Comparison of ENCODE assay signal across 9 mouse cellular contexts in genomic region chr9:44921543-44921942, GRCm38 (mm10). TPM values are rescaled to one million over a fixed set of nuclear protein-coding genes. Genes with fewer than 3 reads are reported as not detected.
A peak's percentile ranks its signal among the peaks of the same experiment; 100 is the strongest.
DNase-seq lines count a peak whose midpoint lies in the region; ATAC-seq and TF ChIP-seq lines count a peak whose summit lies in the region.
"Had no signal": no experiment of that assay in that cellular context is flagged by ENCODE, and none has a peak within 500 bp of the region (broad histone marks: within the 10 kb centered on the region; RNA-seq: fewer than 3 reads in every experiment).

No protein-coding gene starts in this region.

- intact Hi-C loops in heart, postnatal 36 days (cut with DNase I), result loop anchor here (5.0 kb wide), 1 partner anchor 154 kb away; the partner anchor contains the start of genes Arcn1 and Ift46

- 69% methylated on average over 2 of the region's 2 CpGs for WGBS in heart, embryonic 12.5 days
- 72% methylated on average over 2 of the region's 2 CpGs for WGBS in forebrain, postnatal 0 days
- WGBS in liver, postnatal 0 days (ENCODE audit: insufficient replicate concordance), result 79% methylated on average over 2 of the region's 2 CpGs

- ATAC-seq in heart, embryonic 12.5 days (ENCODE audit: insufficient number of reproducible peaks, low FRiP score), result no peak
- ATAC-seq in forebrain, postnatal 0 days, result no peak
- no peak for ATAC-seq in liver, postnatal 0 days

- no peak overlapping the region for H3K9ac ChIP-seq in heart, embryonic 12.5 days
- peak overlapping the region; percentile 82 for H3K9ac ChIP-seq in ES-Bruce4 (ENCODE audit: low read depth, poor library complexity, severe bottlenecking)
- H3K9ac ChIP-seq in forebrain, postnatal 0 days, result peak overlapping the region; percentile 85; the same call in 1 of the 2 replicates
- no peak overlapping the region; the same call in 1 of the 2 replicates for H3K9ac ChIP-seq in liver, postnatal 0 days (replicated peaks)

- no peak for TF ChIP-seq EP300 in ES-Bruce4 (IDR thresholded peaks at IDR 0.05; ENCODE audit: insufficient read depth, low read depth, low read length)
- TF ChIP-seq EP300 in liver, postnatal 0 days (IDR thresholded peaks at IDR 0.05; ENCODE audit: low read depth), result no peak

- TF ChIP-seq CTCF in ES-Bruce4 (IDR thresholded peaks at IDR 0.05; ENCODE audit: low read depth, low read length), result no peak
- peak; percentile 34; the same call in 1 of the 2 replicates for TF ChIP-seq CTCF in forebrain, postnatal 0 days (IDR thresholded peaks at IDR 0.05; ENCODE audit: low read depth)
- TF ChIP-seq CTCF in liver, postnatal 0 days (IDR thresholded peaks at IDR 0.05; ENCODE audit: low read depth), result no peak

- TF ChIP-seq POLR2A in ES-Bruce4 (IDR thresholded peaks at IDR 0.05; ENCODE audit: insufficient read depth, low read length), result no peak

- no peaks in the 10 kb centered on the region for H3K27me3 ChIP-seq in heart, embryonic 12.5 days (replicated peaks)
- no peaks in the 10 kb centered on the region for H3K27me3 ChIP-seq in ES-Bruce4 (ENCODE audit: control insufficient read depth, insufficient read depth, low read length, poor library complexity, severe bottlenecking)
- no peaks in the 10 kb centered on the region for H3K27me3 ChIP-seq in forebrain, postnatal 0 days (ENCODE audit: insufficient read depth, low read length)
- no peaks in the 10 kb centered on the region for H3K27me3 ChIP-seq in liver, postnatal 0 days (ENCODE audit: insufficient read depth, low read length)

- no peaks in the 10 kb centered on the region for H3K9me3 ChIP-seq in heart, embryonic 12.5 days (replicated peaks)
- H3K9me3 ChIP-seq in ES-Bruce4 (replicated peaks; ENCODE audit: control insufficient read depth, insufficient read depth, low read length, poor library complexity, severe bottlenecking), result no peaks in the 10 kb centered on the region
- H3K9me3 ChIP-seq in forebrain, postnatal 0 days (ENCODE audit: low read length), result no peaks in the 10 kb centered on the region
- no peaks in the 10 kb centered on the region for H3K9me3 ChIP-seq in liver, postnatal 0 days (ENCODE audit: low read length)

- H3K36me3 ChIP-seq in heart, embryonic 12.5 days, result peaks cover 13% of the 10 kb centered on the region
- H3K36me3 ChIP-seq in ES-Bruce4 (ENCODE audit: control insufficient read depth, insufficient read depth, low read length, poor library complexity, severe bottlenecking), result no peaks in the 10 kb centered on the region
- H3K36me3 ChIP-seq in forebrain, postnatal 0 days (ENCODE audit: insufficient read depth), result no peaks in the 10 kb centered on the region
- H3K36me3 ChIP-seq in liver, postnatal 0 days (replicated peaks; ENCODE audit: insufficient read depth, low read length), result 0 out of 2 replicates have a peak, but pooled peaks cover 2% of the 10 kb centered on the region

- H3K4me1 ChIP-seq in heart, embryonic 12.5 days (replicated peaks), result 0 out of 2 replicates have a peak, but pooled peaks cover 4% of the 10 kb centered on the region
- H3K4me1 ChIP-seq in ES-Bruce4 (ENCODE audit: control insufficient read depth, insufficient read depth, low read length), result no peaks in the 10 kb centered on the region
- H3K4me1 ChIP-seq in forebrain, postnatal 0 days (ENCODE audit: insufficient read depth), result peaks cover 6% of the 10 kb centered on the region
- H3K4me1 ChIP-seq in liver, postnatal 0 days (ENCODE audit: insufficient read depth), result 0 out of 2 replicates have a peak, but pooled peaks cover 13% of the 10 kb centered on the region

- H3K4me2 ChIP-seq in heart, embryonic 12.5 days, result peak overlapping the region; percentile 80
- H3K4me2 ChIP-seq in forebrain, postnatal 0 days (ENCODE audit: low read depth), result peak overlapping the region; percentile 66
- H3K4me2 ChIP-seq in liver, postnatal 0 days (ENCODE audit: low read depth, low read length), result peak overlapping the region; percentile 80

- peak overlapping the region; percentile 97 for H3K4me3 ChIP-seq in heart, embryonic 12.5 days
- peak overlapping the region; percentile 74; the same call in 1 of the 2 replicates for H3K4me3 ChIP-seq in ES-Bruce4 (ENCODE audit: low read depth, low read length)
- peak overlapping the region; percentile 93 for H3K4me3 ChIP-seq in forebrain, postnatal 0 days (ENCODE audit: low read depth, low read length)
- H3K4me3 ChIP-seq in liver, postnatal 0 days (ENCODE audit: low read depth, low read length), result peak overlapping the region; percentile 98

- DNase-seq in heart, postnatal 36 days, result no peak
- no peak for DNase-seq in forebrain, postnatal 0 days
- no peak for DNase-seq in liver, postnatal 0 days
- DNase-seq in urinary bladder, adult 2 months (ENCODE audit: low spot score), result no peak
- DNase-seq in Muller cell, postnatal 12 days (ENCODE audit: inconsistent ontology term), result no peak
- no peak for DNase-seq in cerebellum, postnatal 36 days

- H3K27ac ChIP-seq in heart, embryonic 12.5 days (ENCODE audit: poor library complexity, severe bottlenecking), result no peak overlapping the region
- H3K27ac ChIP-seq in ES-Bruce4 (ENCODE audit: insufficient read depth, low read length), result no peak overlapping the region
- H3K27ac ChIP-seq in forebrain, postnatal 0 days (ENCODE audit: low read depth, low read length), result peak overlapping the region; percentile 94
- peak overlapping the region; percentile 97 for H3K27ac ChIP-seq in liver, postnatal 0 days (ENCODE audit: low read depth)

RNA-seq across cellular contexts. Expression of gene Atp5l, which starts 1.0 kb away (rescaled TPM):
- polyA plus RNA-seq in heart, embryonic 12.5 days (2016; fragmentation: Nextera tagmentation; extraction: Ambion mirVana), result 924 and 963 TPM in 2 replicates
- total RNA-seq in heart, postnatal 36 days (2021), result 1,000 to 10,000 TPM; 1,604 to 1,644 TPM
- polyA plus RNA-seq in ES-Bruce4 (2011; ENCODE audit: insufficient read depth, insufficient read length, low read depth, missing spikeins), result 166 and 170 TPM in 2 replicates
- 216 and 362 TPM in 2 replicates for total RNA-seq in forebrain, postnatal 0 days (2014; rRNA removed)
- polyA plus RNA-seq in forebrain, postnatal 0 days (2015; fragmentation: Nextera tagmentation; extraction: Ambion mirVana), result 859 and 1,152 TPM in 2 replicates
- 764 and 787 TPM in 2 replicates for polyA plus RNA-seq in liver, postnatal 0 days (2015; fragmentation: Nextera tagmentation; extraction: Ambion mirVana)
- polyA plus RNA-seq in urinary bladder, adult 2 months (2012; rRNA removed), result 679 and 839 TPM in 2 replicates

RNA-seq across cellular contexts. Expression of gene Kmt2a, which starts 40.4 kb away (rescaled TPM):
- polyA plus RNA-seq in heart, embryonic 12.5 days (2016; fragmentation: Nextera tagmentation; extraction: Ambion mirVana), result 11.9 and 12.0 TPM in 2 replicates
- total RNA-seq in heart, postnatal 36 days (2021), result 10 to 100 TPM; 26.1 to 29.7 TPM
- 59.5 and 71.4 TPM in 2 replicates for polyA plus RNA-seq in ES-Bruce4 (2011; ENCODE audit: insufficient read depth, insufficient read length, low read depth, missing spikeins)
- total RNA-seq in forebrain, postnatal 0 days (2014; rRNA removed), result 14.5 and 18.5 TPM in 2 replicates
- 6.7 and 13.7 TPM in 2 replicates for polyA plus RNA-seq in forebrain, postnatal 0 days (2015; fragmentation: Nextera tagmentation; extraction: Ambion mirVana)
- polyA plus RNA-seq in liver, postnatal 0 days (2015; fragmentation: Nextera tagmentation; extraction: Ambion mirVana), result 1.8 and 2.2 TPM in 2 replicates
- polyA plus RNA-seq in urinary bladder, adult 2 months (2012; rRNA removed), result 11.7 and 16.2 TPM in 2 replicates

RNA-seq across cellular contexts. Expression of gene Ube4a, which starts 43.9 kb away (rescaled TPM):
- 18.9 and 21.6 TPM in 2 replicates for polyA plus RNA-seq in heart, embryonic 12.5 days (2016; fragmentation: Nextera tagmentation; extraction: Ambion mirVana)
- 10 to 100 TPM; 40.7 to 44.8 TPM for total RNA-seq in heart, postnatal 36 days (2021)
- polyA plus RNA-seq in ES-Bruce4 (2011; ENCODE audit: insufficient read depth, insufficient read length, low read depth, missing spikeins), result 37.4 and 45.9 TPM in 2 replicates
- 40.9 and 51.5 TPM in 2 replicates for total RNA-seq in forebrain, postnatal 0 days (2014; rRNA removed)
- 22.6 and 28.9 TPM in 2 replicates for polyA plus RNA-seq in forebrain, postnatal 0 days (2015; fragmentation: Nextera tagmentation; extraction: Ambion mirVana)
- 7.5 and 7.9 TPM in 2 replicates for polyA plus RNA-seq in liver, postnatal 0 days (2015; fragmentation: Nextera tagmentation; extraction: Ambion mirVana)
- polyA plus RNA-seq in urinary bladder, adult 2 months (2012; rRNA removed), result 23.2 and 29.1 TPM in 2 replicates

RNA-seq across cellular contexts. Expression of gene Cd3g, which starts 58.7 kb away (rescaled TPM):
- 0.35 TPM in 1 of 2 replicates, not detected in the other for polyA plus RNA-seq in heart, embryonic 12.5 days (2016; fragmentation: Nextera tagmentation; extraction: Ambion mirVana)
- not detected for total RNA-seq in heart, postnatal 36 days (2021)
- not detected in 2 replicates for polyA plus RNA-seq in ES-Bruce4 (2011; ENCODE audit: insufficient read depth, insufficient read length, low read depth, missing spikeins)
- total RNA-seq in forebrain, postnatal 0 days (2014; rRNA removed), result not detected in 2 replicates
- polyA plus RNA-seq in forebrain, postnatal 0 days (2015; fragmentation: Nextera tagmentation; extraction: Ambion mirVana), result not detected in 2 replicates
- 1.8 and 2.2 TPM in 2 replicates for polyA plus RNA-seq in liver, postnatal 0 days (2015; fragmentation: Nextera tagmentation; extraction: Ambion mirVana)
- polyA plus RNA-seq in urinary bladder, adult 2 months (2012; rRNA removed), result 1.5 and 1.8 TPM in 2 replicates
- total RNA-seq: layer of hippocampus, postnatal 25 days had no signal

Comparison
In these comparisons a context has a peak if more than half of its experiments do, and no peak if none do; other contexts are left out.
1. H3K27ac ChIP-seq: peak in forebrain, postnatal 0 days (single experiment) and liver, postnatal 0 days (single experiment); none in heart, embryonic 12.5 days (single experiment) and ES-Bruce4 (single experiment).
2. H3K9ac ChIP-seq: peak in ES-Bruce4 (single experiment) and forebrain, postnatal 0 days (single experiment); none in heart, embryonic 12.5 days (single experiment) and liver, postnatal 0 days (single experiment).
3. Peak in every context shown above with its lines, with median percentiles within 50 percentile points of each other: H3K4me2 ChIP-seq and H3K4me3 ChIP-seq.